In the genomic region with DNA sequence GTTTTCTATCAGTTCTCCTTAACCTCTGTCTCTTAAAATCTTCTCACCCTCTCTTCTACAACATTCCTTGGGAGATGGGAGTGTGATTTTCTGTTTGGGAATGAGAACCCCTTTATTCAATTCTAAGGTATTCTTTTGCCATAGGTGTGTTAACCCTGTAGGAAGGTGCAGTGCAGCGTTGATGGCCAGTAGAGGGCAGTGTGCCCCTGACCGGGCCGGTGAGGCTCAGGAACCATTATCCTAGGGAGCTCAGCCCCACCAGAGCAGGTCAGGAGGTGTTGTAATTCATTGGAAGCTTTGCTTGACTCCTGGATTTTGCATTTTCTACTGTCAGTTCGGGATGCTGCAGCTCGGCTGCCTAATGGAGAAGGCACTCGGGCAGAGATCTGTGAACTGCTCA, we compare ENCODE assay signal across 9 mouse cellular contexts. TPM values are rescaled to one million over a fixed set of nuclear protein-coding genes. Genes with fewer than 3 reads are reported as not detected.
DNase-seq lines count a peak whose midpoint lies in the region; ATAC-seq and TF ChIP-seq lines count a peak whose summit lies in the region.
"Had no signal": no experiment of that assay in that cellular context is flagged by ENCODE, and none has a peak within 500 bp of the region (broad histone marks: within the 10 kb centered on the region; RNA-seq: fewer than 3 reads in every experiment).

No protein-coding gene starts in this region.

- TF ChIP-seq POLR2A in cerebellum, adult 2 months (IDR thresholded peaks at IDR 0.05; ENCODE audit: borderline replicate concordance, insufficient read depth, low read length): no peak

- TF ChIP-seq CTCF in cerebellum, adult 2 months (IDR thresholded peaks at IDR 0.05; ENCODE audit: borderline replicate concordance, insufficient read depth, low read depth, low read length): peak; percentile 33; the same call in 1 of the 2 replicates
- TF ChIP-seq CTCF in lung, embryonic 14.5 days (IDR thresholded peaks at IDR 0.05; ENCODE audit: low read depth): peak; percentile 71

- H3K4me2 ChIP-seq in neural tube, embryonic 15.5 days: no peak overlapping the region
- no peak overlapping the region for H3K4me2 ChIP-seq in lung, embryonic 14.5 days
- H3K4me2 ChIP-seq: heart, embryonic 15.5 days had no signal

- WGBS in cerebellum, adult 2 months: 67% methylated on average over 6 of the region's 6 CpGs
- 71% methylated on average over 6 of the region's 6 CpGs for WGBS in neural tube, embryonic 15.5 days
- WGBS in lung, embryonic 14.5 days: 57% methylated on average over 6 of the region's 6 CpGs

- no peaks in the 10 kb centered on the region for H3K27me3 ChIP-seq in cerebellum, adult 2 months (ENCODE audit: control insufficient read depth, insufficient read depth, low read length)
- H3K27me3 ChIP-seq in neural tube, embryonic 15.5 days (replicated peaks): no peaks in the 10 kb centered on the region
- no peaks in the 10 kb centered on the region for H3K27me3 ChIP-seq in lung, embryonic 14.5 days (ENCODE audit: insufficient read depth, low read length)
- H3K27me3 ChIP-seq: heart, embryonic 15.5 days had no signal

- no peak overlapping the region for H3K27ac ChIP-seq in cerebellum, adult 2 months (ENCODE audit: insufficient read depth, low read length)
- H3K27ac ChIP-seq in neural tube, embryonic 15.5 days (replicated peaks): no peak overlapping the region
- no peak overlapping the region for H3K27ac ChIP-seq in lung, embryonic 14.5 days (ENCODE audit: low read depth)
- H3K27ac ChIP-seq: heart, embryonic 15.5 days had no signal

- no peak overlapping the region for H3K9ac ChIP-seq in neural tube, embryonic 15.5 days (replicated peaks)
- H3K9ac ChIP-seq in lung, embryonic 14.5 days: no peak overlapping the region
- H3K9ac ChIP-seq: heart, embryonic 15.5 days had no signal

- no peak for ATAC-seq in neural tube, embryonic 15.5 days (ENCODE audit: low FRiP score)
- ATAC-seq in lung, embryonic 14.5 days (ENCODE audit: insufficient read depth): no peak

- no peak for DNase-seq in cerebellum, adult 2 months
- DNase-seq in cerebellum, adult 18-20 months: no peak
- peak; percentile 26 for DNase-seq in neural tube, embryonic 10.5 days (ENCODE audit: extremely low spot score, low spot score)
- peak; percentile 43 for DNase-seq in embryo, embryonic 11 days
- DNase-seq in lung, embryonic 14.5 days: peak; percentile 37
- no peak for DNase-seq in layer of hippocampus, adult 9-10 months (ENCODE audit: low spot score)
- no peak for DNase-seq in layer of hippocampus, adult 18-20 months (ENCODE audit: low spot score in 2 of 2)

- peaks cover 87% of the 10 kb centered on the region for H3K36me3 ChIP-seq in neural tube, embryonic 15.5 days
- H3K36me3 ChIP-seq in lung, embryonic 14.5 days (ENCODE audit: insufficient read depth): peaks cover 82% of the 10 kb centered on the region

- no peak overlapping the region for H3K4me3 ChIP-seq in cerebellum, adult 2 months (replicated peaks; ENCODE audit: insufficient read depth, low read depth, low read length)
- H3K4me3 ChIP-seq in neural tube, embryonic 15.5 days (replicated peaks): no peak overlapping the region
- H3K4me3 ChIP-seq in lung, embryonic 14.5 days (ENCODE audit: low read depth, low read length): no peak overlapping the region
- H3K4me3 ChIP-seq: heart, embryonic 15.5 days had no signal

- no peaks in the 10 kb centered on the region for H3K4me1 ChIP-seq in cerebellum, adult 2 months (ENCODE audit: control insufficient read depth, insufficient read depth, low read length)
- H3K4me1 ChIP-seq in neural tube, embryonic 15.5 days: no peaks in the 10 kb centered on the region
- H3K4me1 ChIP-seq in lung, embryonic 14.5 days (ENCODE audit: insufficient read depth): no peaks in the 10 kb centered on the region
- H3K4me1 ChIP-seq: heart, embryonic 15.5 days had no signal

- no peaks in the 10 kb centered on the region for H3K9me3 ChIP-seq in neural tube, embryonic 15.5 days (replicated peaks)
- H3K9me3 ChIP-seq in lung, embryonic 14.5 days (ENCODE audit: low read depth, low read length): no peaks in the 10 kb centered on the region
- H3K9me3 ChIP-seq: heart, embryonic 15.5 days had no signal

RNA-seq across cellular contexts. Expression of gene Nfrkb, which starts 19.2 kb away (rescaled TPM):
- 27.7 and 29.7 TPM in 2 replicates for polyA plus RNA-seq in cerebellum, adult 2 months (2012; rRNA removed)
- 22.9 and 24.5 TPM in 2 replicates for polyA plus RNA-seq in neural tube, embryonic 15.5 days (2015; fragmentation: Nextera tagmentation; extraction: Ambion mirVana)
- polyA plus RNA-seq in lung, embryonic 14.5 days (2014; fragmentation: Nextera tagmentation; extraction: Ambion mirVana): 21.2 and 27.0 TPM in 2 replicates
- 10 to 100 TPM; 27.9 to 28.6 TPM for total RNA-seq in layer of hippocampus, adult 18-20 months (2021)

RNA-seq across cellular contexts. Expression of gene Tmem45b, which starts 59.0 kb away (rescaled TPM):
- 0.07 and 0.14 TPM in 2 replicates for polyA plus RNA-seq in cerebellum, adult 2 months (2012; rRNA removed)
- 0.20 and 3.8 TPM in 2 replicates for polyA plus RNA-seq in neural tube, embryonic 15.5 days (2015; fragmentation: Nextera tagmentation; extraction: Ambion mirVana)
- 0.25 TPM in 1 of 2 replicates, not detected in the other for polyA plus RNA-seq in lung, embryonic 14.5 days (2014; fragmentation: Nextera tagmentation; extraction: Ambion mirVana)
- not detected for total RNA-seq in layer of hippocampus, adult 18-20 months (2021)
- polyA plus RNA-seq: heart, embryonic 15.5 days had no signal

Comparison
In these comparisons a context has a peak if more than half of its experiments do, and no peak if none do; other contexts are left out.
1. DNase-seq: peak in neural tube, embryonic 10.5 days (single experiment), embryo, embryonic 11 days (single experiment) and lung, embryonic 14.5 days (single experiment); none in cerebellum, adult 2 months (0 of 2), cerebellum, adult 18-20 months (0 of 2), layer of hippocampus, adult 9-10 months (single experiment) and layer of hippocampus, adult 18-20 months (0 of 2).